Mouse (Mus musculus) thymus, adult 2 months (tissue): ENCODE results near the gene Tuba4a. TPM values are rescaled to one million over a fixed set of nuclear protein-coding genes. Genes with fewer than 3 reads are reported as not detected.

ENCODE experiments used
- DNase-seq: peaks from one replicate; pipeline ENCODE4 v3.0.0; 2021
- H3K27ac ChIP-seq: fragments of 200-500 bp; 2 replicates; pipeline ENCODE4 v1.5.1; 2012; ENCODE audit warnings: low read length, control low read depth; ENCODE audit not compliant: control insufficient read depth, insufficient read depth
- H3K27me3 ChIP-seq: fragments of 200-500 bp; 2 replicates; pipeline ENCODE4 v1.6.1; 2012; ENCODE audit warnings: mild to moderate bottlenecking, low read length, moderate library complexity, mixed read lengths; ENCODE audit not compliant: control insufficient read depth, insufficient read depth
- H3K36me3 ChIP-seq: fragments of 200-500 bp; 2 replicates; pipeline ENCODE4 v1.6.1; 2012; ENCODE audit warnings: mild to moderate bottlenecking, low read length, moderate library complexity; ENCODE audit not compliant: control insufficient read depth, insufficient read depth
- H3K4me1 ChIP-seq: fragments of 200-500 bp; replicated peaks from 2 replicates; pipeline ENCODE4 v1.6.1; 2012; ENCODE audit warnings: low read length; ENCODE audit not compliant: control insufficient read depth, insufficient read depth
- H3K4me3 ChIP-seq: fragments of 200-500 bp; 2 replicates; pipeline ENCODE4 v1.5.1; 2012; ENCODE audit warnings: mild to moderate bottlenecking, low read length, control low read depth, moderate library complexity; ENCODE audit not compliant: control insufficient read depth, insufficient read depth
- CTCF ChIP-seq: fragments of 200-500 bp; IDR thresholded peaks from 2 replicates; pipeline ENCODE4 v1.5.1; 2012; ENCODE audit warnings: mild to moderate bottlenecking, control low read depth, low read length, moderate library complexity, borderline replicate concordance; ENCODE audit not compliant: control insufficient read depth, poor library complexity, insufficient read depth; ENCODE audit errors: extremely low read depth
- POLR2A ChIP-seq: fragments of 200-500 bp; IDR thresholded peaks from 2 replicates; pipeline ENCODE4 v1.6.1; 2012; ENCODE audit warnings: mild to moderate bottlenecking, low read length, control low read depth, moderate library complexity; ENCODE audit not compliant: control insufficient read depth, poor library complexity, insufficient read depth; ENCODE audit errors: extremely low read depth
- WGBS: fragments of 180-500 bp; shearing (Covaris S2); methylation state at CpG from one replicate; pipeline ENCODE4 v1.1.7; 2018; 5-methylcytosine and 5-hydroxymethylcytosine counted together
- polyA plus RNA-seq: library from polyadenylated mRNA; depleted of rRNA; stranded (reverse); fragments of >200 nt; gene quantifications from 2 replicates; pipeline ENCODE4 v1.2.3, GENCODE M21; 2012

Gene Tuba4a
- polyA plus RNA-seq, 1 experiment = 139 TPM

DNA sequence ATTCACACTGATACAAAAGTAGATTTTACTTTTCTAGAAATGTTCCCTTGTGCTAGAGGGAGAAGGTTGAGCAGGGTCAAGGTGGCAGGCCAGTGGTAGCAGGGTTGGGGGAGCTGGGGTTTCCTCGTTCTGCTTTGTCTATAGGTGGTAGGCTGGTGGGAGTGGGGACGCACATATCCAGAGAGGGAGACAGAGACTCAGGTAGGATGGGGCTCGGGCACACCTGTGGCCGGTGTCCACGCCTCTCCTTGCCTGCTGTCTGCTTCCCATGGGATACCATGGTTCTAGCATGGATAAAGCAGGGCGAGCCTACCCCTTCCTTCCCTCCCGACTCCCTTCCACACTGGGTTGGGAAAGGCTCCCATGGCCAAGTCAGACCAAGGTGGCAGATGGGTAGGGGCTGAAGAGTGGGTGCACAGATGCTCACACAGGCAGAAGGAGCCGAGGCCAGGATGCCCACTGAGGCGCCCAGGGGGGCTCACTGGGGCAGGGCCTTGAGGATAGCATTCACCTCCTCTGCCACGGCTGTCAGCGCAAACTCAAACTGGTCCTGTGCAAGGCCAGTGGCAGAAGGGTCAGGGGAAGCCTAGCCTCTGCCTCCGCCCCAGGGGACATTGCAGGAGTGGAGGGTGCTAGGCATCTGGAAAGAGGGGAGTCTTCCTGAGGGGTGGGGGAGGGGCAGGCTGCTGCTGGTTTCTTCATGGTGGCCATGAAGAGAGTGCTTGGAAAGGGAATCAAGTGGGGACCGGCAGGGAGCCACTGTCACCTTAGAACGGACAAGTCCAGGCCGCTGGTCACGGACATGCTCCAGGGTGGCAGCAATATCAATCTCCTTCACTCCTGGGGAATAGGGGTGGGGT is 27.6 kb upstream of the Tuba4a start:
- DNase-seq = no peak
- WGBS = 94% methylated on average over 16 of the region's 16 CpGs
- Histone ChIP-seq H3K4me1 (peaks cover 22% of the 10 kb centered on the region), H3K27me3 (no peaks in the 10 kb centered on the region), H3K36me3 (no peaks in the 10 kb centered on the region), H3K4me3 (no peak overlapping the region), H3K27ac (no peak overlapping the region)
- TF ChIP-seq CTCF = no peak
- no peak for TF ChIP-seq POLR2A

DNA sequence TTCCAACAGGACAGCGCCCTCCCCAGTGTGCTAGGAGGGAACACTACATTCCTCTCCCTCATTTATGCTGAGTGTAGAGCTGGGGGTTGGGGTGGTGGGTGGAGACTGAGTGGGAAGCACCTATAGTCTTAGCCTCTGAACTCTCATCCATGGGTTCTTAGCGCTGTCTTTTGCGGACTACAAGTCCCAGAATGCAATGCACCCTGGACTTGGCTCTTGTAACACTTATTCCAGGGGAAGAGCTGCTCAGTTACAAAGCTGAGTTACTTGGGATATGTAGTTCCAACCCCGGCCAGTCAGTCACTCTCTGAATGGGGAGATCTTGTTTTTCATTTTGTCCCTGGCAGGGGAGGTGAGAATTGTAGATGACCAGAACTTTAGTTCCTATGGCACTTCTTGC is 25.2 kb upstream of the Tuba4a start:
- no peaks in the 10 kb centered on the region for H3K27me3 ChIP-seq
- H3K27ac ChIP-seq = no peak overlapping the region
- TF ChIP-seq POLR2A (no peak), CTCF (no peak)
- H3K4me3 ChIP-seq = no peak overlapping the region
- no peak for DNase-seq
- no peaks in the 10 kb centered on the region for H3K36me3 ChIP-seq
- H3K4me1 ChIP-seq = peaks cover 9% of the 10 kb centered on the region
- 76% methylated on average over 4 of the region's 4 CpGs for WGBS

DNA sequence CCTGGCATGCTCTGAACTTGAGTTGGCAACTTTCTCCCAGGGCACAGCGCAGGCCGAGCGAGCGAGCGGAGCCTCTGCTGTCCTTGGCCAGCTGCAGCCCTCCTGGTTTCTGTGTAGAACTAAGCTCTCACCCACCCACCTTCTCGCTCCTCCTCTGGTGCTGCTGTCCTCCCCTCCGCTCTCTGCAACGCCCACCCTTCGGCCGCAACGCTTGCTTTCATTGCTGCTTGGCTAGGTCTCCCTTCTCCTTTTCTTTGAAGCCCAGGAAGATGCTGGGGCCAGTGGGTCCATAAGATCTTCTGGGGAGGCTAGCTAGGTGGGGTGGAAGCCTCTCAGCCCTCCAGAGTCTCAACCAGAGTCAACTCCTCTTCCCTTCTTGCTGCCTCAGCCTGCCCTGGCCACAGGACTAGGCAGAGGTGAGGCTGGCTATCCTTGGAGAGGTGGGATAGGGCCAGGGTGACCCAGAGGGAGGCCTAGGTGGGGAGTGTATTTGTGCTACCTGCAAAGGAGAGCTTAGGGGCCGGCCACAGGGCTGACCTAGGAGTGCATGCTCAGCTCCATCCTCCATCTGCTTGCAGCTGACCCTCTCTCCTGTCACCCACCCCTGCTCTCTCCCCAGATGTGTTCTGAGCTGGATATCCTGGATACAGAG is 24.6 kb upstream of the Tuba4a start:
- no peak for DNase-seq
- H3K4me1 ChIP-seq = peaks cover 9% of the 10 kb centered on the region
- H3K36me3 ChIP-seq = no peaks in the 10 kb centered on the region
- 98% methylated on average over 12 of the region's 12 CpGs for WGBS
- TF ChIP-seq CTCF (no peak), POLR2A (no peak)
- H3K4me3 ChIP-seq = no peak overlapping the region
- no peaks in the 10 kb centered on the region for H3K27me3 ChIP-seq
- no peak overlapping the region for H3K27ac ChIP-seq

DNA sequence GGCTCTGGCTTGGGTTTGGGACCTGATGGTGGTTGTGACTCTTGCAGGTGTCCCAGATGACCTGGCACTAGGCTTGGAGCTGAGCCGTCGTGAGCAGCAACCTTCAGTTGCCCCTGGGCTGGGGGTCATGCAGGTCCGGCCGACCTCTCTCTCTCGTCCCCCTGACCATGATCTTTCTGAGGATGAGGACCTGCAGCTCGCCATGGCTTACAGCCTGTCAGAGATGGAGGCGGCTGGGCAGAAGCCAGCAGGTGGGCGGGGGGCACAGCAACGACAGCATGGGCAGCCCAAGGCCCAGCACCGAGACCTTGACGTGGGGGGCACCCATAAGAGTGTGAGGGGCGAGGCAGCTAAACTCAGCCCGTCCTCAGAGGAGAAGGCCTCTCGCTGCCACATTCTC is 23.7 kb upstream of the Tuba4a start:
- 97% methylated on average over 14 of the region's 14 CpGs for WGBS
- TF ChIP-seq POLR2A = no peak
- TF ChIP-seq CTCF = no peak
- Histone ChIP-seq H3K27me3 (no peaks in the 10 kb centered on the region), H3K4me1 (peaks cover 6% of the 10 kb centered on the region), H3K4me3 (no peak overlapping the region), H3K27ac (no peak overlapping the region), H3K36me3 (no peaks in the 10 kb centered on the region)
- DNase-seq = no peak

DNA sequence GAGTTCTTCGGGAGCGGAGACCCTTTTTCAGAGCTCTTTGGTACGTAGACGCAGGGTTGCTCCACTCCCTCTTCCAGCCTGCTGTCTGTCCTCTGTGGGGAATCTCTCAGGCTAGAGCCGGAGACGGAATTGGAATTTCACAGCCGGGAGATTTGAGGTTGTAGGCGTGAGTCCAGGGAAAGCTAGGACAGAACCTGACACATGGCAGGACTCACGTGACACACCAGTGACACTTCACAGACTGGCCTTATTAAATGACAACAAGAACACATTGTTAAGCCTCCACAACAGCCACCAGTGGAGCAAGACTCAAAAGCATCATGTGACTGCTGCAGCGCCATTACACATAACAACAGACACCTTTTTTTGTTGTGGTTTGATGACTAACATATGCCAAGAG is 19.9 kb upstream of the Tuba4a start:
- no peak for DNase-seq
- H3K27ac ChIP-seq = no peak overlapping the region
- H3K27me3 ChIP-seq = no peaks in the 10 kb centered on the region
- H3K4me1 ChIP-seq = peaks cover 6% of the 10 kb centered on the region
- TF ChIP-seq POLR2A = no peak
- no peak overlapping the region for H3K4me3 ChIP-seq
- WGBS = 93% methylated on average over 10 of the region's 10 CpGs
- no peaks in the 10 kb centered on the region for H3K36me3 ChIP-seq

DNA sequence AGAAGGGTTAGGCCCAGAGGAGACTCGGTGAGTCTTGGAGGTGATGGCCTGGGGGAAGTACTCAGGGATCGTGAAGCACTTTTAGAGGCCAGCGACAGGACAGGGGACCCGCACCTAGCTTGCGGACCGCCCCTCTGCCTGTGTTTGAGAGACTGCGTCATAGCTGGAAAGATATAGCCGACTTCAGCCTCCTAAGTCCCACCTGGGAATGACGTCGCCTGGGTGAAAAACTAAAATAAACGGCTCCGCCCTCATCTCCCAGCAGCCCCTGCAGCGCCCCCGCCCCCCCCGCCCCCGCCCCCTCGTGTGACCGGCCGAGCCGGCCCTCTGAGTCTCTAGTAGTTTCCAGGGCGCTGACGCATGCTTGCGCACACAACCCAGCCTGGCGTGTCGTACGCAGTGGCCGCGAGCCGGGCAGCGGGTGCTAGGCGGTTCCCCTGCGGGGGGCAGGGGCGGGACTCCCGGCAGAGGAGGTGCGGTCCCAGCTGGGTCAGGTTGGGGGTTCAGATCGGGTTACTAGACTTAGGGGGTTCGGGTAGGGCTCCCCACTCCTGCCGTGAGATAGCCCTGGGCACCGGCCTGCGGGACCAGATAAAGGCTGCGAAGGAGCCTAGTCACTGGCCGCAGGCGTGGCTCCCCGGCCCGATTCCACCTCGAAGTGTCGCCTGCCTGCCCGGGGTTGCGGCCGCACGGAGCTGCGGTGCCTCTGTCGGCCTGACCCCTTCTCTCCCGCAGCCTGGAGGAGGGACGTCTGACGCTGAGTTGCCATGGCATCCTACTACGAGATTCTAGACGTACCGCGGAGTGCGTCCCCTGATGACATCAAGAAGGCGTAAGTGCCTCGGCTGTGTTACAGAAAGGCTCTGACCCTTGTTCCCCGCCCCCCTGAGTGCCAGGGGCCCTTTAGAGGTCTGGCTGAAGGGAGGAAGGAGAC is 16.7 kb upstream of the Tuba4a start, which contains the start of gene Dnajb2:
Gene Dnajb2 (plus strand): TSS at position 290 of the 934 bp plus-strand sequence.
- 2% methylated on average over 64 of the region's 64 CpGs for WGBS
- Histone ChIP-seq H3K27me3 (no peaks in the 10 kb centered on the region), H3K4me3 (peak within 1 kb of the TSS; percentile 74), H3K36me3 (no peaks in the 10 kb centered on the region), H3K27ac (peak within 1 kb of the TSS; percentile 63; the same call in 1 of the 2 replicates), H3K4me1 (peaks cover 6% of the 10 kb centered on the region)
- DNase-seq = peak; percentile 70
- no peak for TF ChIP-seq POLR2A
- TF ChIP-seq CTCF = no peak
